Mouse (Mus musculus): Measurements from ENCODE around the gene Cd177. TPM values are rescaled to one million over a fixed set of nuclear protein-coding genes. Genes with fewer than 3 reads are reported as not detected.

Cd177 gene
- total RNA-seq, 1 experiment from 2014 or later = 5.7 TPM

Other genes with a start within 250 kb of the Cd177 start
- not detected in 2 replicates for gene AC161166.1, start 247.9 kb downstream of the Cd177 start, total RNA-seq (2017)
- 3.5 and 6.0 TPM in 2 replicates for gene Irgq, start 229.6 kb downstream of the Cd177 start, total RNA-seq (2017)
- not detected in 2 replicates for gene Pinlyp, start 214.2 kb downstream of the Cd177 start, total RNA-seq (2017)
- gene Xrcc1, start 214.0 kb downstream of the Cd177 start, total RNA-seq (2017) = 32.2 and 37.0 TPM in 2 replicates
- gene Ethe1, start 172.8 kb downstream of the Cd177 start, total RNA-seq (2017) = 13.2 and 14.6 TPM in 2 replicates
- not detected in 2 replicates for gene Zfp575, start 172.7 kb downstream of the Cd177 start, total RNA-seq (2017)
- gene Phldb3, start 149.5 kb downstream of the Cd177 start, total RNA-seq (2017) = 9.6 and 14.7 TPM in 2 replicates
- not detected in 2 replicates for gene Lypd3, start 123.8 kb downstream of the Cd177 start, total RNA-seq (2017)
- not detected in 2 replicates for gene Tex101, start 83.6 kb downstream of the Cd177 start, total RNA-seq (2017)
- not detected in 2 replicates for gene BC049730, start 51.1 kb downstream of the Cd177 start, total RNA-seq (2017)
- gene Gm4763, start 33.4 kb downstream of the Cd177 start, total RNA-seq (2017) = not detected in 2 replicates
- gene Ceacam10, start 16.9 kb upstream of the Cd177 start, total RNA-seq (2017) = 1.2 TPM in 1 of 2 replicates, not detected in the other
- 34.7 and 43.7 TPM in 2 replicates for gene Gm9844, start 101.9 kb upstream of the Cd177 start, total RNA-seq (2017)
- not detected in 2 replicates for gene Lypd4, start 109.6 kb upstream of the Cd177 start, total RNA-seq (2017)
- not detected in 2 replicates for gene Dmrtc2, start 109.7 kb upstream of the Cd177 start, total RNA-seq (2017)
- gene Rps19, start 124.1 kb upstream of the Cd177 start, total RNA-seq (2017) = 1,538 and 1,683 TPM in 2 replicates
- gene Cd79a, start 137.1 kb upstream of the Cd177 start, total RNA-seq (2017) = not detected in 2 replicates
- 43.2 and 54.1 TPM in 2 replicates for gene Arhgef1, start 142.6 kb upstream of the Cd177 start, total RNA-seq (2017)
- not detected in 2 replicates for gene Gm4881, start 184.2 kb upstream of the Cd177 start, total RNA-seq (2017)
- gene Rabac1, start 212.4 kb upstream of the Cd177 start, total RNA-seq (2017) = 78.3 and 82.6 TPM in 2 replicates
- gene Atp1a3, start 245.6 kb upstream of the Cd177 start, total RNA-seq (2017) = 17.1 and 23.8 TPM in 2 replicates